Mouse (Mus musculus): ENCODE results near the gene Trim38. TPM values are rescaled to one million over a fixed set of nuclear protein-coding genes. Genes with fewer than 3 reads are reported as not detected.
"Not testable (repeated sequence)": the region's sequence is repeated elsewhere in the genome, so short reads cannot be mapped to it uniquely, and the experiment has no call there.

Gene Trim38
- polyA plus RNA-seq, 1 experiment from 2014 or later: 0.24 TPM

GRCm38 (mm10) chr13:23757211-23757773 is 12.4 kb upstream of the Trim38 start:
- peak overlapping the region; percentile 36 for H3K4me3 ChIP-seq (ENCODE audit: low read depth, low read length)
- H3K9ac ChIP-seq (ENCODE audit: low read depth, low read length): peak overlapping the region; percentile 73
- no peaks in the 10 kb centered on the region for H3K27me3 ChIP-seq (ENCODE audit: control insufficient read depth, insufficient read depth, low read length)
- peak; percentile 3; the same call in 1 of the 2 replicates for ATAC-seq (replicated peaks; ENCODE audit: insufficient number of reproducible peaks, low FRiP score, low TSS enrichment)
- no peaks in the 10 kb centered on the region for H3K9me3 ChIP-seq (replicated peaks; ENCODE audit: control insufficient read depth, low read length)
- H3K36me3 ChIP-seq (ENCODE audit: control insufficient read depth, insufficient read depth, low read length): no peaks in the 10 kb centered on the region
- 2% methylated on average over 16 of the region's 23 CpGs for WGBS (ENCODE audit: insufficient replicate concordance)
- H3K4me2 ChIP-seq: peak overlapping the region; percentile 67
- peaks cover 11% of the 10 kb centered on the region; the same call in 1 of the 2 replicates for H3K4me1 ChIP-seq (ENCODE audit: control insufficient read depth, insufficient read depth, low read length)
- peak overlapping the region; percentile 93 for H3K27ac ChIP-seq (ENCODE audit: low read depth, low read length)

- Histone ChIP-seq H3K9ac (ENCODE audit: low read depth, low read length) (no peak overlapping the region), H3K36me3 (ENCODE audit: control insufficient read depth, insufficient read depth, low read length) (no peaks in the 10 kb centered on the region), H3K27ac (ENCODE audit: low read depth, low read length) (peak overlapping the region; percentile 38; the same call in 1 of the 2 replicates), H3K4me2 (peak overlapping the region; percentile 67; the same call in 1 of the 2 replicates), H3K9me3 (replicated peaks; ENCODE audit: control insufficient read depth, low read length) (no peaks in the 10 kb centered on the region), H3K4me3 (ENCODE audit: low read depth, low read length) (no peak overlapping the region), H3K27me3 (ENCODE audit: control insufficient read depth, insufficient read depth, low read length) (no peaks in the 10 kb centered on the region), H3K4me1 (ENCODE audit: control insufficient read depth, insufficient read depth, low read length) (peaks cover 11% of the 10 kb centered on the region; the same call in 1 of the 2 replicates)
- no peak for ATAC-seq (replicated peaks; ENCODE audit: insufficient number of reproducible peaks, low FRiP score, low TSS enrichment)
- WGBS (ENCODE audit: insufficient replicate concordance): 47% methylated on average over 3 of the region's 3 CpGs
Observed at GRCm38 (mm10) chr13:23757921-23758320, 11.8 kb upstream of the Trim38 start.

- peaks cover 18% of the 10 kb centered on the region for H3K4me1 ChIP-seq (ENCODE audit: control insufficient read depth, insufficient read depth, low read length)
- H3K4me2 ChIP-seq: no peak overlapping the region; the same call in 1 of the 2 replicates
- ATAC-seq (replicated peaks; ENCODE audit: insufficient number of reproducible peaks, low FRiP score, low TSS enrichment): no peak
- 79% methylated on average over 3 of the region's 3 CpGs for WGBS (ENCODE audit: insufficient replicate concordance)
- H3K27me3 ChIP-seq (ENCODE audit: control insufficient read depth, insufficient read depth, low read length): no peaks in the 10 kb centered on the region
- no peak overlapping the region for H3K4me3 ChIP-seq (ENCODE audit: low read depth, low read length)
- H3K9ac ChIP-seq (ENCODE audit: low read depth, low read length): no peak overlapping the region
- no peaks in the 10 kb centered on the region for H3K36me3 ChIP-seq (ENCODE audit: control insufficient read depth, insufficient read depth, low read length)
- H3K9me3 ChIP-seq (replicated peaks; ENCODE audit: control insufficient read depth, low read length): no peaks in the 10 kb centered on the region
- peak overlapping the region; percentile 29; the same call in 1 of the 2 replicates for H3K27ac ChIP-seq (ENCODE audit: low read depth, low read length)
Observed at GRCm38 (mm10) chr13:23759251-23759771, 10.4 kb upstream of the Trim38 start.

- 68% methylated on average over 1 of the region's 1 CpGs for WGBS (ENCODE audit: insufficient replicate concordance)
- no peak for ATAC-seq (replicated peaks; ENCODE audit: insufficient number of reproducible peaks, low FRiP score, low TSS enrichment)
Observed at GRCm38 (mm10) chr13:23759916-23760239, 9.8 kb upstream of the Trim38 start.

GRCm38 (mm10) chr13:23760240-23760971 is 9.3 kb upstream of the Trim38 start:
- peak overlapping the region; percentile 95 for H3K4me2 ChIP-seq
- peaks cover 19% of the 10 kb centered on the region for H3K4me1 ChIP-seq (ENCODE audit: control insufficient read depth, insufficient read depth, low read length)
- H3K27me3 ChIP-seq (ENCODE audit: control insufficient read depth, insufficient read depth, low read length): no peaks in the 10 kb centered on the region
- H3K36me3 ChIP-seq (ENCODE audit: control insufficient read depth, insufficient read depth, low read length): no peaks in the 10 kb centered on the region
- peak overlapping the region; percentile 56 for H3K4me3 ChIP-seq (ENCODE audit: low read depth, low read length)
- peak overlapping the region; percentile 77 for H3K9ac ChIP-seq (ENCODE audit: low read depth, low read length)
- no peak for ATAC-seq (replicated peaks; ENCODE audit: insufficient number of reproducible peaks, low FRiP score, low TSS enrichment)
- 2% methylated on average over 19 of the region's 27 CpGs for WGBS (ENCODE audit: insufficient replicate concordance)
- H3K27ac ChIP-seq (ENCODE audit: low read depth, low read length): peak overlapping the region; percentile 98
- H3K9me3 ChIP-seq (replicated peaks; ENCODE audit: control insufficient read depth, low read length): no peaks in the 10 kb centered on the region

More at GRCm38 (mm10) chr13:23759916-23760239, 9.8 kb upstream of the Trim38 start:
- Histone ChIP-seq H3K27ac (ENCODE audit: low read depth, low read length) (peak overlapping the region; percentile 98), H3K27me3 (ENCODE audit: control insufficient read depth, insufficient read depth, low read length) (no peaks in the 10 kb centered on the region), H3K36me3 (ENCODE audit: control insufficient read depth, insufficient read depth, low read length) (no peaks in the 10 kb centered on the region), H3K4me2 (peak overlapping the region; percentile 95), H3K4me3 (ENCODE audit: low read depth, low read length) (peak overlapping the region; percentile 56; the same call in 1 of the 2 replicates), H3K9ac (ENCODE audit: low read depth, low read length) (peak overlapping the region; percentile 77), H3K9me3 (replicated peaks; ENCODE audit: control insufficient read depth, low read length) (no peaks in the 10 kb centered on the region), H3K4me1 (ENCODE audit: control insufficient read depth, insufficient read depth, low read length) (peaks cover 19% of the 10 kb centered on the region)

GRCm38 (mm10) chr13:23760972-23761864 is 8.5 kb upstream of the Trim38 start, which contains the start of gene Hist1h4a:
Gene Hist1h4a, minus strand, starts transcription at chr13:23761230.
- H3K36me3 ChIP-seq (ENCODE audit: control insufficient read depth, insufficient read depth, low read length): no peaks in the 10 kb centered on the region
- no peaks in the 10 kb centered on the region for H3K9me3 ChIP-seq (replicated peaks; ENCODE audit: control insufficient read depth, low read length)
- H3K27me3 ChIP-seq (ENCODE audit: control insufficient read depth, insufficient read depth, low read length): no peaks in the 10 kb centered on the region
- ATAC-seq (replicated peaks; ENCODE audit: insufficient number of reproducible peaks, low FRiP score, low TSS enrichment): peak; percentile 74
- peak within 1 kb of the TSS; percentile 56 for H3K4me3 ChIP-seq (ENCODE audit: low read depth, low read length)
- H3K4me1 ChIP-seq (ENCODE audit: control insufficient read depth, insufficient read depth, low read length): peaks cover 19% of the 10 kb centered on the region
- peak within 1 kb of the TSS; percentile 98 for H3K27ac ChIP-seq (ENCODE audit: low read depth, low read length)
- under 1% methylated on average over 67 of the region's 72 CpGs for WGBS (ENCODE audit: insufficient replicate concordance)
- H3K9ac ChIP-seq (ENCODE audit: low read depth, low read length): peak within 1 kb of the TSS; percentile 81
- H3K4me2 ChIP-seq: peak within 1 kb of the TSS; percentile 95

GRCm38 (mm10) chr13:23761871-23762821 is 7.6 kb upstream of the Trim38 start, which contains the start of gene Hist1h3a:
Gene Hist1h3a, minus strand, starts transcription at chr13:23762386.
- Histone ChIP-seq H3K4me3 (ENCODE audit: low read depth, low read length) (peak within 1 kb of the TSS; percentile 56), H3K4me1 (ENCODE audit: control insufficient read depth, insufficient read depth, low read length) (peaks cover 19% of the 10 kb centered on the region), H3K4me2 (peak within 1 kb of the TSS; percentile 95), H3K9ac (ENCODE audit: low read depth, low read length) (peak within 1 kb of the TSS; percentile 84), H3K27ac (ENCODE audit: low read depth, low read length) (peak within 1 kb of the TSS; percentile 98)
- not testable (repeated sequence) for H3K36me3 ChIP-seq (ENCODE audit: control insufficient read depth, insufficient read depth, low read length); H3K27me3 ChIP-seq (ENCODE audit: control insufficient read depth, insufficient read depth, low read length); H3K9me3 ChIP-seq (replicated peaks; ENCODE audit: control insufficient read depth, low read length)
- peak; percentile 49; the same call in 1 of the 2 replicates for ATAC-seq (replicated peaks; ENCODE audit: insufficient number of reproducible peaks, low FRiP score, low TSS enrichment)
- WGBS (ENCODE audit: insufficient replicate concordance): under 1% methylated on average over 30 of the region's 52 CpGs
